Mouse (Mus musculus) kidney, postnatal 14 days (tissue): Measurements from ENCODE around the gene Cd6.
A peak's percentile ranks its signal among the peaks of the same experiment; 100 is the strongest.

ENCODE experiments used
- DNase-seq: peaks from one replicate; pipeline ENCODE4 v3.0.0; 2022; ENCODE audit warnings: mixed read lengths

Cd6 gene

GRCm38 (mm10) chr19:10829436-10830175, at the start of gene Cd6:
Gene Cd6, minus strand, starts transcription at chr19:10830058.
- DNase-seq: no peak

- DNase-seq: no peak
Observed at GRCm38 (mm10) chr19:10878201-10878837, 48.5 kb upstream of the Cd6 start.

- no peak for DNase-seq
Observed at GRCm38 (mm10) chr19:10871328-10871961, 41.6 kb upstream of the Cd6 start.

GRCm38 (mm10) chr19:10870676-10871075, 40.8 kb upstream of the Cd6 start:
- DNase-seq: no peak

GRCm38 (mm10) chr19:10869886-10870527, 40.1 kb upstream of the Cd6 start, which contains the start of gene Tmem132a:
Gene Tmem132a, minus strand, starts transcription at chr19:10869940.
- DNase-seq: peak; percentile 34

GRCm38 (mm10) chr19:10869241-10869885, 39.5 kb upstream of the Cd6 start:
- DNase-seq: peak; percentile 86

GRCm38 (mm10) chr19:10868623-10869141, 38.8 kb upstream of the Cd6 start:
- no peak for DNase-seq

GRCm38 (mm10) chr19:10867946-10868622, 38.2 kb upstream of the Cd6 start:
- DNase-seq: no peak

GRCm38 (mm10) chr19:10866351-10866750, 36.5 kb upstream of the Cd6 start:
- no peak for DNase-seq

GRCm38 (mm10) chr19:10860072-10860497, 30.2 kb upstream of the Cd6 start:
- DNase-seq: no peak

GRCm38 (mm10) chr19:10856520-10856919, 26.7 kb upstream of the Cd6 start:
- DNase-seq: no peak

GRCm38 (mm10) chr19:10855422-10855821, 25.6 kb upstream of the Cd6 start:
- DNase-seq: no peak

GRCm38 (mm10) chr19:10847311-10848087, 17.6 kb upstream of the Cd6 start:
- DNase-seq: peak; percentile 74

GRCm38 (mm10) chr19:10846150-10846549, 16.3 kb upstream of the Cd6 start:
- no peak for DNase-seq

- no peak for DNase-seq
Observed at GRCm38 (mm10) chr19:10845454-10845853, 15.6 kb upstream of the Cd6 start.

- DNase-seq: no peak
Observed at GRCm38 (mm10) chr19:10844206-10844605, 14.3 kb upstream of the Cd6 start.

GRCm38 (mm10) chr19:10842914-10843313, 13.1 kb upstream of the Cd6 start:
- DNase-seq: no peak

- peak; percentile 33 for DNase-seq
Observed at GRCm38 (mm10) chr19:10841721-10842626, 12.1 kb upstream of the Cd6 start.

- no peak for DNase-seq
Observed at GRCm38 (mm10) chr19:10839010-10839892, 9.4 kb upstream of the Cd6 start, which contains the start of gene Slc15a3. Gene Slc15a3, plus strand, starts transcription at chr19:10839727.
